Mouse (Mus musculus) bone marrow macrophage, adult 2 months (primary cell): ENCODE measurements around the gene Itgb7.

Source experiments
- CTCF ChIP-seq: IDR thresholded peaks from 2 replicates; pipeline ENCODE4 v1.5.1; 2012; ENCODE audit warnings: low read depth, mild to moderate bottlenecking, low read length, moderate library complexity
- POLR2A ChIP-seq: IDR thresholded peaks from 2 replicates; pipeline ENCODE4 v1.6.1; 2012; ENCODE audit warnings: mild to moderate bottlenecking, low read depth, low read length, borderline replicate concordance

- TF ChIP-seq CTCF, result no peak
- TF ChIP-seq POLR2A, result no peak
Observed at GRCm38 (mm10) chr15:102192271-102192812, 39.4 kb downstream of the Itgb7 start.
